Mouse (Mus musculus) adrenal gland, postnatal 14 days (tissue): Measurements from ENCODE around the gene Slc6a6. TPM values are rescaled to one million over a fixed set of nuclear protein-coding genes. Genes with fewer than 3 reads are reported as not detected.

ENCODE experiments used
- DNase-seq: peaks from one replicate; pipeline ENCODE4 v3.0.0; 2021; ENCODE audit warnings: mixed read lengths
- total RNA-seq: library from RNA; stranded (reverse); gene quantifications from 2 replicates; pipeline ENCODE4 v1.2.3, GENCODE M21; 2021

The Slc6a6 gene
- total RNA-seq, 1 experiment from 2014 or later, result 259 TPM

- no peak for DNase-seq
Observed at GRCm38 (mm10) chr6:91721215-91721701, 37.4 kb downstream of the Slc6a6 start.

- peak; percentile 83 for DNase-seq
Observed at GRCm38 (mm10) chr6:91727361-91727760, 43.5 kb downstream of the Slc6a6 start.

GRCm38 (mm10) chr6:91728939-91729619, 45.2 kb downstream of the Slc6a6 start:
- no peak for DNase-seq

GRCm38 (mm10) chr6:91729677-91730127, 45.8 kb downstream of the Slc6a6 start:
- peak; percentile 82 for DNase-seq

GRCm38 (mm10) chr6:91732138-91732537, 48.3 kb downstream of the Slc6a6 start:
- peak; percentile 61 for DNase-seq

- peak; percentile 72 for DNase-seq
Observed at GRCm38 (mm10) chr6:91736471-91736870, 52.6 kb downstream of the Slc6a6 start.

GRCm38 (mm10) chr6:91737451-91737850, 53.6 kb downstream of the Slc6a6 start:
- no peak for DNase-seq

- DNase-seq, result no peak
Observed at GRCm38 (mm10) chr6:91738058-91738457, 54.2 kb downstream of the Slc6a6 start.

- peak; percentile 74 for DNase-seq
Observed at GRCm38 (mm10) chr6:91741046-91741445, 57.2 kb downstream of the Slc6a6 start.

GRCm38 (mm10) chr6:91742466-91742865, 58.6 kb downstream of the Slc6a6 start:
- no peak for DNase-seq

GRCm38 (mm10) chr6:91742995-91743394, 59.1 kb downstream of the Slc6a6 start:
- DNase-seq, result no peak

GRCm38 (mm10) chr6:91743886-91744285, 60.0 kb downstream of the Slc6a6 start:
- DNase-seq, result no peak

- no peak for DNase-seq
Observed at GRCm38 (mm10) chr6:91745246-91745645, 61.4 kb downstream of the Slc6a6 start.

GRCm38 (mm10) chr6:91745947-91746582, 62.2 kb downstream of the Slc6a6 start:
- no peak for DNase-seq

- DNase-seq, result no peak
Observed at GRCm38 (mm10) chr6:91746776-91747175, 62.9 kb downstream of the Slc6a6 start.

GRCm38 (mm10) chr6:91750976-91751375, 67.1 kb downstream of the Slc6a6 start:
- peak; percentile 54 for DNase-seq

GRCm38 (mm10) chr6:91752884-91753283, 69.0 kb downstream of the Slc6a6 start:
- DNase-seq, result peak; percentile 61

GRCm38 (mm10) chr6:91754098-91754497, 70.2 kb downstream of the Slc6a6 start:
- DNase-seq, result no peak

GRCm38 (mm10) chr6:91754845-91755244, 71.0 kb downstream of the Slc6a6 start:
- no peak for DNase-seq

- DNase-seq, result peak; percentile 76
Observed at GRCm38 (mm10) chr6:91762051-91762742, 78.3 kb downstream of the Slc6a6 start.

- no peak for DNase-seq
Observed at GRCm38 (mm10) chr6:91767550-91767949, 83.7 kb downstream of the Slc6a6 start.

- no peak for DNase-seq
Observed at GRCm38 (mm10) chr6:91773951-91774350, 90.1 kb downstream of the Slc6a6 start.

GRCm38 (mm10) chr6:91776543-91776942, 92.7 kb downstream of the Slc6a6 start:
- DNase-seq, result peak; percentile 85
